Mouse (Mus musculus) heart, embryonic 15.5 days (tissue): Measurements from ENCODE around the gene Ppp3ca. TPM values are rescaled to one million over a fixed set of nuclear protein-coding genes. Genes with fewer than 3 reads are reported as not detected.

Experiments used
- ATAC-seq: fragments of 200-750 bp; cut with Nextera tagmentation; replicated peaks from 2 replicates; pipeline ENCODE4 v1.8.0; 2017; ENCODE audit warnings: low read depth, moderate TSS enrichment; ENCODE audit not compliant: insufficient number of reproducible peaks, insufficient read depth, low FRiP score
- H3K27ac ChIP-seq: fragments of 300-500 bp; sonication (generic); 2 replicates; pipeline ENCODE4 v1.5.1; 2015; ENCODE audit warnings: mild to moderate bottlenecking, inconsistent platforms
- H3K27me3 ChIP-seq: fragments of 300-500 bp; sonication (generic); 2 replicates; pipeline ENCODE4 v1.6.1; 2015; ENCODE audit warnings: inconsistent platforms
- H3K36me3 ChIP-seq: fragments of 300-500 bp; sonication (generic); 2 replicates; pipeline ENCODE4 v1.6.1; 2015; ENCODE audit warnings: mild to moderate bottlenecking, inconsistent platforms
- H3K4me1 ChIP-seq: fragments of 300-500 bp; sonication (generic); replicated peaks from 2 replicates; pipeline ENCODE4 v1.6.1; 2015; ENCODE audit warnings: inconsistent platforms
- H3K4me2 ChIP-seq: fragments of 300-500 bp; sonication (generic); 2 replicates; pipeline ENCODE4 v1.6.1; 2015; ENCODE audit warnings: inconsistent platforms, mild to moderate bottlenecking, moderate library complexity
- H3K4me3 ChIP-seq: fragments of 300-500 bp; sonication (generic); 2 replicates; pipeline ENCODE4 v1.5.1; 2015; ENCODE audit warnings: mild to moderate bottlenecking, inconsistent platforms
- H3K9ac ChIP-seq: fragments of 300-500 bp; sonication (generic); 2 replicates; pipeline ENCODE4 v1.6.1; 2015; ENCODE audit warnings: mild to moderate bottlenecking, inconsistent platforms
- H3K9me3 ChIP-seq: fragments of 300-500 bp; sonication (generic); replicated peaks from 2 replicates; pipeline ENCODE4 v1.6.1; 2016; ENCODE audit warnings: inconsistent platforms
- WGBS: fragments of 180-500 bp; shearing (Covaris S2); methylation state at CpG from one replicate; pipeline ENCODE4 v1.1.7; 2015; ENCODE audit warnings: mixed read lengths; 5-methylcytosine and 5-hydroxymethylcytosine counted together
- polyA plus RNA-seq: library from polyadenylated mRNA; unstranded; fragments of >200 nt; fragmentation: Nextera tagmentation; extraction: Ambion mirVana; gene quantifications from 2 replicates; pipeline ENCODE4 v1.2.1, GENCODE M21; 2015

Gene Ppp3ca
- polyA plus RNA-seq, 1 experiment from 2014 or later: 47.6 TPM

GRCm38 (mm10) chr3:136940733-136941601 is 271.0 kb downstream of the Ppp3ca start:
- H3K4me1 ChIP-seq: no peaks in the 10 kb centered on the region
- no peak overlapping the region for H3K27ac ChIP-seq
- no peak for ATAC-seq
- H3K9me3 ChIP-seq: no peaks in the 10 kb centered on the region
- no peaks in the 10 kb centered on the region for H3K27me3 ChIP-seq
- no peak overlapping the region for H3K9ac ChIP-seq
- WGBS: 55% methylated on average over 7 of the region's 7 CpGs
- H3K36me3 ChIP-seq: no peaks in the 10 kb centered on the region; the same call in 1 of the 2 replicates
- H3K4me2 ChIP-seq: no peak overlapping the region
- no peak overlapping the region for H3K4me3 ChIP-seq

- no peaks in the 10 kb centered on the region for H3K4me1 ChIP-seq
- no peaks in the 10 kb centered on the region for H3K9me3 ChIP-seq
- no peak for ATAC-seq
- no peaks in the 10 kb centered on the region for H3K27me3 ChIP-seq
- WGBS: 84% methylated on average over 3 of the region's 3 CpGs
- H3K4me2 ChIP-seq: no peak overlapping the region
- H3K27ac ChIP-seq: no peak overlapping the region
- no peak overlapping the region for H3K9ac ChIP-seq
- H3K36me3 ChIP-seq: no peaks in the 10 kb centered on the region; the same call in 1 of the 2 replicates
- no peak overlapping the region for H3K4me3 ChIP-seq
These were observed 271.6 kb downstream of the Ppp3ca start for GRCm38 (mm10) chr3:136941602-136941926.

GRCm38 (mm10) chr3:136945550-136945949 is 275.6 kb downstream of the Ppp3ca start:
- no peak overlapping the region for H3K9ac ChIP-seq
- H3K27ac ChIP-seq: no peak overlapping the region
- no peaks in the 10 kb centered on the region for H3K9me3 ChIP-seq
- no peak for ATAC-seq
- no peaks in the 10 kb centered on the region for H3K4me1 ChIP-seq
- 63% methylated on average over 4 of the region's 4 CpGs for WGBS
- no peak overlapping the region for H3K4me2 ChIP-seq
- no peaks in the 10 kb centered on the region for H3K27me3 ChIP-seq
- H3K36me3 ChIP-seq: no peaks in the 10 kb centered on the region
- H3K4me3 ChIP-seq: no peak overlapping the region

GRCm38 (mm10) chr3:136946662-136947061 is 276.7 kb downstream of the Ppp3ca start:
- Histone ChIP-seq H3K9ac (no peak overlapping the region), H3K4me3 (no peak overlapping the region), H3K9me3 (no peaks in the 10 kb centered on the region), H3K4me1 (no peaks in the 10 kb centered on the region), H3K27ac (no peak overlapping the region), H3K27me3 (no peaks in the 10 kb centered on the region), H3K36me3 (no peaks in the 10 kb centered on the region), H3K4me2 (no peak overlapping the region)
- ATAC-seq: no peak
- WGBS: 93% methylated on average over 2 of the region's 2 CpGs

- Histone ChIP-seq H3K9ac (no peak overlapping the region), H3K4me1 (no peaks in the 10 kb centered on the region), H3K36me3 (no peaks in the 10 kb centered on the region), H3K27ac (no peak overlapping the region), H3K4me3 (no peak overlapping the region), H3K27me3 (no peaks in the 10 kb centered on the region), H3K4me2 (no peak overlapping the region), H3K9me3 (no peaks in the 10 kb centered on the region)
- no peak for ATAC-seq
- 84% methylated on average over 4 of the region's 4 CpGs for WGBS
These were observed 278.2 kb downstream of the Ppp3ca start for GRCm38 (mm10) chr3:136948142-136948541.

GRCm38 (mm10) chr3:136951792-136952191 is 281.9 kb downstream of the Ppp3ca start:
- H3K9ac ChIP-seq: no peak overlapping the region
- no peak overlapping the region for H3K4me3 ChIP-seq
- no peak overlapping the region for H3K4me2 ChIP-seq
- WGBS: 78% methylated on average over 1 of the region's 1 CpGs
- no peak for ATAC-seq
- H3K9me3 ChIP-seq: no peaks in the 10 kb centered on the region
- no peaks in the 10 kb centered on the region for H3K27me3 ChIP-seq
- H3K4me1 ChIP-seq: no peaks in the 10 kb centered on the region
- H3K36me3 ChIP-seq: no peaks in the 10 kb centered on the region
- H3K27ac ChIP-seq: no peak overlapping the region

- no peak overlapping the region for H3K4me3 ChIP-seq
- 72% methylated on average over 1 of the region's 1 CpGs for WGBS
- H3K27me3 ChIP-seq: no peaks in the 10 kb centered on the region
- no peak overlapping the region for H3K27ac ChIP-seq
- no peaks in the 10 kb centered on the region for H3K4me1 ChIP-seq
- no peaks in the 10 kb centered on the region for H3K9me3 ChIP-seq
- ATAC-seq: no peak
- H3K9ac ChIP-seq: no peak overlapping the region
- H3K4me2 ChIP-seq: no peak overlapping the region
- H3K36me3 ChIP-seq: no peaks in the 10 kb centered on the region
These were observed 282.9 kb downstream of the Ppp3ca start for GRCm38 (mm10) chr3:136952822-136953221.

- Histone ChIP-seq H3K27me3 (no peaks in the 10 kb centered on the region), H3K9ac (no peak overlapping the region), H3K4me1 (no peaks in the 10 kb centered on the region), H3K4me2 (no peak overlapping the region), H3K9me3 (no peaks in the 10 kb centered on the region), H3K36me3 (no peaks in the 10 kb centered on the region), H3K4me3 (no peak overlapping the region), H3K27ac (no peak overlapping the region)
- 79% methylated on average over 2 of the region's 2 CpGs for WGBS
- ATAC-seq: no peak
These were observed 285.1 kb downstream of the Ppp3ca start for GRCm38 (mm10) chr3:136955043-136955442.

- H3K27ac ChIP-seq: no peak overlapping the region
- H3K9ac ChIP-seq: no peak overlapping the region
- no peak for ATAC-seq
- no peaks in the 10 kb centered on the region for H3K9me3 ChIP-seq
- H3K36me3 ChIP-seq: no peaks in the 10 kb centered on the region
- no peaks in the 10 kb centered on the region for H3K4me1 ChIP-seq
- no peak overlapping the region for H3K4me3 ChIP-seq
- WGBS: 79% methylated on average over 3 of the region's 3 CpGs
- H3K4me2 ChIP-seq: no peak overlapping the region
- no peaks in the 10 kb centered on the region for H3K27me3 ChIP-seq
These were observed 290.4 kb downstream of the Ppp3ca start for GRCm38 (mm10) chr3:136960314-136960713.

- Histone ChIP-seq H3K27me3 (no peaks in the 10 kb centered on the region), H3K9me3 (no peaks in the 10 kb centered on the region), H3K9ac (no peak overlapping the region), H3K36me3 (no peaks in the 10 kb centered on the region), H3K4me2 (no peak overlapping the region), H3K4me3 (no peak overlapping the region), H3K4me1 (no peaks in the 10 kb centered on the region), H3K27ac (no peak overlapping the region)
- ATAC-seq: no peak
- WGBS: 90% methylated on average over 5 of the region's 5 CpGs
These were observed 296.9 kb downstream of the Ppp3ca start for GRCm38 (mm10) chr3:136966786-136967185.

- no peaks in the 10 kb centered on the region for H3K27me3 ChIP-seq
- H3K27ac ChIP-seq: no peak overlapping the region
- no peak overlapping the region for H3K4me2 ChIP-seq
- H3K4me1 ChIP-seq: no peaks in the 10 kb centered on the region
- 78% methylated on average over 2 of the region's 2 CpGs for WGBS
- ATAC-seq: no peak
- H3K9me3 ChIP-seq: no peaks in the 10 kb centered on the region
- no peaks in the 10 kb centered on the region for H3K36me3 ChIP-seq
- H3K9ac ChIP-seq: no peak overlapping the region
- H3K4me3 ChIP-seq: no peak overlapping the region
These were observed 297.6 kb downstream of the Ppp3ca start for GRCm38 (mm10) chr3:136967510-136967909.

GRCm38 (mm10) chr3:136969796-136970195 is 299.9 kb downstream of the Ppp3ca start:
- ATAC-seq: no peak
- H3K9me3 ChIP-seq: no peaks in the 10 kb centered on the region
- H3K27me3 ChIP-seq: no peaks in the 10 kb centered on the region
- no peaks in the 10 kb centered on the region for H3K36me3 ChIP-seq
- H3K4me1 ChIP-seq: no peaks in the 10 kb centered on the region
- H3K9ac ChIP-seq: no peak overlapping the region
- H3K4me2 ChIP-seq: no peak overlapping the region
- no peak overlapping the region for H3K27ac ChIP-seq
- 46% methylated on average over 4 of the region's 4 CpGs for WGBS
- no peak overlapping the region for H3K4me3 ChIP-seq
